ENCODE assay signal across 15 mouse cellular contexts in genomic region chr8:83664096-83664495, GRCm38 (mm10). TPM values are rescaled to one million over a fixed set of nuclear protein-coding genes. Genes with fewer than 3 reads are reported as not detected.
A peak's percentile ranks its signal among the peaks of the same experiment; 100 is the strongest.
DNase-seq lines count a peak whose midpoint lies in the region; ATAC-seq lines count a peak whose summit lies in the region.
"Had no signal": no experiment of that assay in that cellular context is flagged by ENCODE, and none has a peak within 500 bp of the region (broad histone marks: within the 10 kb centered on the region; RNA-seq: fewer than 3 reads in every experiment).

No protein-coding gene starts in this region.

- peak; percentile 73 for DNase-seq in adrenal gland, adult 2 months
- DNase-seq in adrenal gland, postnatal 25 days, result no peak
- no peak for DNase-seq in intestine, embryonic 14.5 days (ENCODE audit: low spot score)
- DNase-seq in lung, adult 18-20 months, result no peak
- DNase-seq in yolk sac, embryonic 10.5 days (ENCODE audit: low spot score), result no peak
- no peak for DNase-seq in left cerebral cortex, adult 9 months (ENCODE audit: low spot score in 2 of 2)
- DNase-seq: cerebellum, adult 9-11 months; lung, postnatal 36 days; right cerebral cortex, postnatal 14 days; thymus, postnatal 25 days had no signal

- H3K9me3 ChIP-seq in intestine, embryonic 14.5 days (ENCODE audit: control insufficient read depth, low read length), result no peaks in the 10 kb centered on the region
- no peaks in the 10 kb centered on the region for H3K9me3 ChIP-seq in intestine, embryonic 15.5 days
- H3K9me3 ChIP-seq in lung, embryonic 16.5 days (ENCODE audit: control insufficient read depth, low read length), result no peaks in the 10 kb centered on the region
- H3K9me3 ChIP-seq: limb, embryonic 15.5 days had no signal

- WGBS in intestine, embryonic 14.5 days, result 89% methylated on average over 13 of the region's 13 CpGs
- WGBS in intestine, embryonic 15.5 days, result 91% methylated on average over 13 of the region's 13 CpGs
- WGBS in lung, embryonic 16.5 days, result 82% methylated on average over 13 of the region's 13 CpGs

- H3K27ac ChIP-seq in intestine, embryonic 14.5 days (ENCODE audit: low read depth), result peak overlapping the region; percentile 52; the same call in 1 of the 2 replicates
- H3K27ac ChIP-seq in intestine, embryonic 15.5 days, result no peak overlapping the region
- H3K27ac ChIP-seq in lung, embryonic 16.5 days (ENCODE audit: low read length), result peak overlapping the region; percentile 73; the same call in 1 of the 2 replicates

- no peak overlapping the region for H3K4me3 ChIP-seq in intestine, embryonic 14.5 days (ENCODE audit: low read depth, low read length)
- H3K4me3 ChIP-seq in intestine, embryonic 15.5 days (replicated peaks), result no peak overlapping the region
- no peak overlapping the region for H3K4me3 ChIP-seq in lung, embryonic 16.5 days (ENCODE audit: low read length)
- H3K4me3 ChIP-seq: limb, embryonic 15.5 days had no signal

- peaks cover 78% of the 10 kb centered on the region for H3K4me1 ChIP-seq in intestine, embryonic 14.5 days (replicated peaks; ENCODE audit: control insufficient read depth, insufficient read depth, low read length)
- H3K4me1 ChIP-seq in intestine, embryonic 15.5 days (replicated peaks), result peaks cover 77% of the 10 kb centered on the region
- H3K4me1 ChIP-seq in lung, embryonic 16.5 days (replicated peaks; ENCODE audit: control insufficient read depth, insufficient read depth, low read length), result peaks cover 73% of the 10 kb centered on the region

- H3K36me3 ChIP-seq in intestine, embryonic 14.5 days (ENCODE audit: control insufficient read depth, insufficient read depth, low read length), result peaks cover 15% of the 10 kb centered on the region
- H3K36me3 ChIP-seq in intestine, embryonic 15.5 days, result peaks cover 7% of the 10 kb centered on the region
- peaks cover 9% of the 10 kb centered on the region for H3K36me3 ChIP-seq in lung, embryonic 16.5 days (ENCODE audit: control insufficient read depth, insufficient read depth, low read length)

- no peak for ATAC-seq in intestine, embryonic 14.5 days (replicated peaks; ENCODE audit: low FRiP score, low TSS enrichment, low read depth)
- ATAC-seq in intestine, embryonic 15.5 days, result no peak
- ATAC-seq in lung, embryonic 16.5 days (ENCODE audit: low read depth), result no peak
- ATAC-seq: forebrain, embryonic 14.5 days had no signal

- no peaks in the 10 kb centered on the region for H3K27me3 ChIP-seq in intestine, embryonic 14.5 days (replicated peaks; ENCODE audit: control insufficient read depth, insufficient read depth, low read length)
- no peaks in the 10 kb centered on the region for H3K27me3 ChIP-seq in intestine, embryonic 15.5 days (replicated peaks)
- H3K27me3 ChIP-seq in lung, embryonic 16.5 days (ENCODE audit: control insufficient read depth, insufficient read depth, low read depth, low read length), result no peaks in the 10 kb centered on the region
- H3K27me3 ChIP-seq: CH12.LX; limb, embryonic 15.5 days had no signal

- H3K4me2 ChIP-seq in intestine, embryonic 14.5 days (ENCODE audit: low read length), result no peak overlapping the region
- no peak overlapping the region for H3K4me2 ChIP-seq in intestine, embryonic 15.5 days (replicated peaks)
- no peak overlapping the region for H3K4me2 ChIP-seq in lung, embryonic 16.5 days (ENCODE audit: low read depth, low read length)
- H3K4me2 ChIP-seq: limb, embryonic 15.5 days had no signal

- no peak overlapping the region for H3K9ac ChIP-seq in intestine, embryonic 14.5 days (ENCODE audit: low read length)
- no peak overlapping the region for H3K9ac ChIP-seq in intestine, embryonic 15.5 days
- no peak overlapping the region; the same call in 1 of the 2 replicates for H3K9ac ChIP-seq in lung, embryonic 16.5 days (ENCODE audit: low read length)
- H3K9ac ChIP-seq: limb, embryonic 15.5 days had no signal

RNA-seq across cellular contexts. Expression of gene Ptger1, which starts 2.4 kb away (rescaled TPM):
- total RNA-seq in adrenal gland, adult 2 months (2021), result 1 to 10 TPM in 1 of 2 experiments, under 1 TPM in 1; 0.76 to 1.1 TPM
- polyA plus RNA-seq in adrenal gland, adult 2 months (2012; rRNA removed), result 2.1 and 2.8 TPM in 2 replicates
- 0.86 and 2.5 TPM in 2 replicates for total RNA-seq in adrenal gland, postnatal 25 days (2021)
- polyA plus RNA-seq in intestine, embryonic 14.5 days (2014; fragmentation: Nextera tagmentation; extraction: Ambion mirVana), result 1.3 and 2.0 TPM in 2 replicates
- polyA plus RNA-seq in intestine, embryonic 15.5 days (2015; fragmentation: Nextera tagmentation; extraction: Ambion mirVana), result 1.2 and 1.6 TPM in 2 replicates
- polyA plus RNA-seq in lung, embryonic 16.5 days (2015; fragmentation: Nextera tagmentation; extraction: Ambion mirVana), result 1.4 TPM in 2 replicates

RNA-seq across cellular contexts. Expression of gene Gipc1, which starts 11.6 kb away (rescaled TPM):
- total RNA-seq in adrenal gland, adult 2 months (2021), result 10 to 100 TPM; 29.5 to 50.1 TPM
- polyA plus RNA-seq in adrenal gland, adult 2 months (2012; rRNA removed), result 53.8 and 56.4 TPM in 2 replicates
- total RNA-seq in adrenal gland, postnatal 25 days (2021), result 42.3 and 48.8 TPM in 2 replicates
- 158 and 160 TPM in 2 replicates for polyA plus RNA-seq in intestine, embryonic 14.5 days (2014; fragmentation: Nextera tagmentation; extraction: Ambion mirVana)
- 163 and 166 TPM in 2 replicates for polyA plus RNA-seq in intestine, embryonic 15.5 days (2015; fragmentation: Nextera tagmentation; extraction: Ambion mirVana)
- polyA plus RNA-seq in lung, embryonic 16.5 days (2015; fragmentation: Nextera tagmentation; extraction: Ambion mirVana), result 178 and 190 TPM in 2 replicates

RNA-seq across cellular contexts. Expression of gene Pkn1, which starts 34.9 kb away (rescaled TPM):
- total RNA-seq in adrenal gland, adult 2 months (2021), result 100 to 1,000 TPM; 110 to 115 TPM
- 138 and 164 TPM in 2 replicates for polyA plus RNA-seq in adrenal gland, adult 2 months (2012; rRNA removed)
- total RNA-seq in adrenal gland, postnatal 25 days (2021), result 120 and 146 TPM in 2 replicates
- polyA plus RNA-seq in intestine, embryonic 14.5 days (2014; fragmentation: Nextera tagmentation; extraction: Ambion mirVana), result 28.5 and 31.5 TPM in 2 replicates
- 34.4 and 35.2 TPM in 2 replicates for polyA plus RNA-seq in intestine, embryonic 15.5 days (2015; fragmentation: Nextera tagmentation; extraction: Ambion mirVana)
- polyA plus RNA-seq in lung, embryonic 16.5 days (2015; fragmentation: Nextera tagmentation; extraction: Ambion mirVana), result 27.2 and 31.8 TPM in 2 replicates

RNA-seq across cellular contexts. Expression of gene Ddx39, which starts 50.9 kb away (rescaled TPM):
- total RNA-seq in adrenal gland, adult 2 months (2021), result 10 to 100 TPM; 15.3 to 20.9 TPM
- polyA plus RNA-seq in adrenal gland, adult 2 months (2012; rRNA removed), result 13.4 and 14.1 TPM in 2 replicates
- total RNA-seq in adrenal gland, postnatal 25 days (2021), result 25.7 and 29.5 TPM in 2 replicates
- 220 and 222 TPM in 2 replicates for polyA plus RNA-seq in intestine, embryonic 14.5 days (2014; fragmentation: Nextera tagmentation; extraction: Ambion mirVana)
- polyA plus RNA-seq in intestine, embryonic 15.5 days (2015; fragmentation: Nextera tagmentation; extraction: Ambion mirVana), result 215 and 226 TPM in 2 replicates
- 150 and 158 TPM in 2 replicates for polyA plus RNA-seq in lung, embryonic 16.5 days (2015; fragmentation: Nextera tagmentation; extraction: Ambion mirVana)

RNA-seq across cellular contexts. Expression of gene Dnajb1, which starts 56.1 kb away (rescaled TPM):
- 10 to 100 TPM; 21.8 to 61.9 TPM for total RNA-seq in adrenal gland, adult 2 months (2021)
- 21.8 and 27.3 TPM in 2 replicates for polyA plus RNA-seq in adrenal gland, adult 2 months (2012; rRNA removed)
- total RNA-seq in adrenal gland, postnatal 25 days (2021), result 27.7 and 28.0 TPM in 2 replicates
- 46.5 and 48.7 TPM in 2 replicates for polyA plus RNA-seq in intestine, embryonic 14.5 days (2014; fragmentation: Nextera tagmentation; extraction: Ambion mirVana)
- polyA plus RNA-seq in intestine, embryonic 15.5 days (2015; fragmentation: Nextera tagmentation; extraction: Ambion mirVana), result 47.0 and 48.2 TPM in 2 replicates
- polyA plus RNA-seq in lung, embryonic 16.5 days (2015; fragmentation: Nextera tagmentation; extraction: Ambion mirVana), result 65.0 and 65.2 TPM in 2 replicates
